Mouse (Mus musculus) frontal cortex, adult (tissue): ENCODE results near the gene AU022751.
A peak's percentile ranks its signal among the peaks of the same experiment; 100 is the strongest.

ENCODE experiments used
- ATAC-seq: cut with Nextera tagmentation; 2 replicates; pipeline ENCODE4 v1.9.2; 2017; ENCODE audit warnings: mild to moderate bottlenecking, moderate library complexity, mixed read lengths; ENCODE audit not compliant: low TSS enrichment

Gene AU022751

GRCm38 (mm10) chrX:6082954-6083680, at the start of gene AU022751:
AU022751 (minus strand) TSS chrX:6083419.
- no peak for ATAC-seq

GRCm38 (mm10) chrX:6091996-6092757, 9.0 kb upstream of the AU022751 start:
- ATAC-seq = peak; percentile 99

- peak; percentile 88 for ATAC-seq
Measured at GRCm38 (mm10) chrX:6091547-6091946, 8.3 kb upstream of the AU022751 start.

DNA sequence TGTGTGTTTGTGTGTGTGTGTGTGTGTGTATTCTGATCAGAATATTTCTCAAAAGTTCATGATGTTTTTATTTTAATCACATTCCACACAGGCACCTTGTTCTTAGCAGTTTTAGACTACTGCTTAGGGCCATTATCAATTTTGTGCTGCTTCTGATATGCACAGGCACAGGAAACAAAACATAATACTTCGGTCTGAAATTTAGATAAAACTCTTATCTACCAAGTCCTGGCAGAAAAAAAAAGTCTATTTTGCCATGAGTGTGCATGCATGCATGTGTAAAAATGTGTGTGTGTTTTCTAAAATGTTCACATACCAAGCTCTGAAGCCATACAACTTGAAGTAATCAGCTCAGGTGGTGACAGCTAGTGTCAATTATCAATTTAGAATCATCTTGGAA, 21.7 kb downstream of the AU022751 start:
- no peak for ATAC-seq

- peak; percentile 53 for ATAC-seq
Measured at GRCm38 (mm10) chrX:6047936-6048614, 35.1 kb downstream of the AU022751 start.

DNA sequence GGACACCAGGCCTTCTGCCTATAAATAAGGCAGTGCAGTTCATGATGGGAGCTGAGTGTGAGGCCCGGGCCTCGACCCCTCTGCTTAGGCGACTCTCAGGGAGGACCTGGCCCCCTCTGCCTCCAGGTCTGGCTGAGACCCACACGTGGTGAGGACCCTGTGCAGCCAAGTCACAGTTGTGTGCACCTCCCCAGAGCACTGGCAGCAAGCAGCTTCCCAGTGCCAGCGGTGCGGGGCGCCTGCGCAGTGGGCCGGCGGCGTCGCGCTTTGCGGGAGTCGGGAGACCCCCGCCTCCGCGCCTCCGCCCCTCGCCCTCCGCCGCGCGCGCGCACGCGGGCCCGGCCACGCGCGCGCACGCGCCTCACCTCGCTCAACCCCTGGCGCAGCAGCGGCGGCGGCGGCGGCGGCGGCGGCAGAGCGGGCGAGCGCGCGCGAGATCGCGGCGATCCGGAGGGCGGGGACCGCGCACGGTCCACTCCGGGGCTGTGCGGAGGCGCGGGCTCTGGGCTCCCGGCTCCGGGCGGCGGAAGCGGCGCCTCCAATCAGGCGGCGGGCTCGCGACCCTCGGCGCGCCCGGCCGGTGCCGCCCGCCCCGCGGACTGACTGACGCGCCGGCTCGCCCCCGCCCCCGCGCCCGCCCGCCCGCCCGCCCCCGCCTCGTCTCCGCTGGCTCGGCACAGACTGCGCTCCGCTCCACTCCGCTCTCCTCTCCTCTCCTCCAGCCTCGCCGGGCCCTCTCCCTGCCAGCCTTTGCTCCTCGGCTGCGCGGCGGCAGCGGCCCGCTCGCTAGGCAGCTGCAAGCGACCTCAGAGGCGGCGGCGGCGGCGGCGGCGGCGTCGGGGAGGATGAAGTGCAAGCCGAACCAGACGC, 35.9 kb downstream of the AU022751 start, which contains the start of gene Nudt11:
Nudt11 (plus strand) TSS at position 388 of the 870 bp plus-strand sequence.
- ATAC-seq = peak; percentile 69
